Mouse (Mus musculus) adrenal gland, postnatal 36 days (tissue): ENCODE measurements at regions not wholly inside any gene's neighbourhood (a gene's known extent, or its start where the extent isn't known, plus 50 kb on each side); places are given as distances from the start of the nearest gene placed in this dataset.

Experiments used
- DNase-seq, 2 experiments: peaks; one replicate each; pipeline ENCODE4 v3.0.0; 2021; ENCODE audit warnings: mixed read lengths in 1 of 2

DNA sequence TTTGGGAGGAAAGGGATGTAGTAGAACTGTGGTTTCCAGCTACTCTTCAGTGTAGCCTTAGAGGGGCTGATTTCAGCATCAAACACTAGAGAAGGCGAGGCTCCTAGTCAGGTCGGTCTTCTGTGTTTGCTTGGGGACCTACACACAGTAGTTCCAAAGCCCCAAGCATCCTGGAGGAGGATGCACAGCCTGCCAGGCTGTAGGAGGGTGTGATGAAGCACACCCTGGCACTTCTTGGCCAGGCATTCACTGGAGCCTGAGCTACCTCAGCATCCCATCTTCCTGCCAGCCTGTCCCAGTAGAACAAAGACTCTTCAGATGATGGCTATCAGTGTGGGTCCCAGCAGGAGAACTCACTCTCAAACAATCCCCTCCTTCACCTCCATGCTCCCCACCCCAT, 233.4 kb upstream of the Tbx18 start:
- DNase-seq: no peak

DNA sequence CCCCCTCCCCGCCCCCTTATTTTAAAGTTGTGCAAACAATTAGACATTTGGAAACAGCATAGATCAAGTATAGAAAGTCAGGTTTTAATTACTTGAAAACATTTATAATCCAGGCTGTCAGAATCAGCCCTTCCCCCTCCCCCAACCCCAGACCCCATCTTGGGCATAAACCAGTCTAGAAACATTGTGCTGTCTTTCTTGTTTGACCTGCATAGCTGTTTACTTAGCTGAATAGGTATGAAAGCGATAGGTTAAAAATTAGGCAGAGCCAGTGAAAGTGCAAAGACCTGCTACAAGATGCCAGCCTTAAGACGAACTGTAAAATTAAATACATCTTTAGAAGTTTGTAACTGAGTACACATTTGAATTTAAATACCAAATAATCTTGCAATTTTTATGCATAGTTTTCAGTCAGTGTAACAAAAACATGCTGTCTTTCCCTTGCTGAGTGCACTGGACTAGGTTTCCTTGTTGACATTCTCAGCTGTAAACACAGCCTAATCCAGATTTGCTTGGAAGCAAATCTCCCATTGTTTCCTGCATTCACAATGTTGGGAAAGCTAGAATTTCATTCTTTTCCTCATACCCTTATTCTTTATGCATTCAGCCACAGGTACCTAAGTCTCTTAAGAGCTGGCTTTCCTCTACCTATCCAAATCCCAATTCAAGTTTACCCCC, 234.2 kb upstream of the Tbx18 start:
- DNase-seq: no peak

DNA sequence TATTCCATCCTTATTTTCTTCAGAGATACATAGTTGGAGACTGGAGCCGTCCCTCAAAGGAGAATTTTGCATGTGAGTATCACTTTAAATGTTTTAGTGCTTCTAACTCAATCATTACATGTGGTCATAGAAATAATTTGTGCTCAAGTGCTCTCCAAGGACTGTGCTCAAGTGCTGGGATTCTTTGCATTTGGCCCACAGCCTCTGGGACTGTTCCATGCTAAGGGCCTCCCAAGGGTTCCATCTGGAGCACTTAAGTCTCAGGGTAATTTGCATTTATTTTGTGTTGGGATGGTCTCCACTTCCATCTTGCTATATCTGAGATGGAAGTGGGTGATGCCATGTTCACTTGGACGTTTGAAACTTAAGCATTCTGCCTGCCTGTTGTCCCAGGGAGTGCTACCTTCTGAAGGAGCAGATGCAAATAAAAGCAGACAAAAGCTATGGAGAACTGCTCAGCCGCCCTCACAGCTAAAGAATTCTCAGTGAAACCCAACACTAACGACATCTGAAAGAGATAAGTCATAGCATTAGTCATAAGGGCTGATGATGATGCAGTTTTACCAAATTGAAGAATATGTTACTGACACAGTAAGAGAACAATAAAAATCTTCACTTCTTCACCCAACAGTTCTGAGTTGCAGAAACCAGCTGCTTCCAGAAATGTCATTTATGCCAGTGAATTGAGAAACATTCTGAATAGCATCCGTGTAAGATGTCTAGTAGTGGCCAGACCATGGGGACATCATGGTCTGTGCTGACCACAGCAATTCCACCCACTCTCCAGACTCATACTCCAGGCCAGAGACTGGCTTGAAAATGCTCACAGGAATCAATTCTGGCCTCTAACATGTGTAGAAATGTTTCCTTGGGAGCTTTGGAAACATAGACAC, 237.4 kb upstream of the Tbx18 start:
- no peak for DNase-seq

DNA sequence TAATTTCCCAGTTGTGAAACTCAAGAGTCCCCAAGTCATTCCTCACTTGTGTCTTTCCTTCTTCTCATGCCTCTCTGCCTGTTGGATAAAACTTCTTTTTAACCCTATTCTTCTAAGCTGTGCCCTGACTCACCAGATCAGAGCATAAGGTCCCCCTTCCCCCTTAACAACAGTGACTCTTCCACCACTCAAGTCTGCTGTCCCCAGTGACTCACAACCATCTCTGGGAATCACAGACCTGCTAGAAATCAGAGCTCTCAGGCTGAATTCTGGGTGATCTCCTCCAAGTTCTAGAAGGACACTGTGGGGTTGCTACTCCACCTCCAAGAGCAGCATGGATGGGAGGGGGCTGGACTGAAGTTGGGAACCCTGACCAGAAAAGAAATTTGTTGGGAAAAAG, 239.5 kb upstream of the Tbx18 start:
- DNase-seq: no peak

DNA sequence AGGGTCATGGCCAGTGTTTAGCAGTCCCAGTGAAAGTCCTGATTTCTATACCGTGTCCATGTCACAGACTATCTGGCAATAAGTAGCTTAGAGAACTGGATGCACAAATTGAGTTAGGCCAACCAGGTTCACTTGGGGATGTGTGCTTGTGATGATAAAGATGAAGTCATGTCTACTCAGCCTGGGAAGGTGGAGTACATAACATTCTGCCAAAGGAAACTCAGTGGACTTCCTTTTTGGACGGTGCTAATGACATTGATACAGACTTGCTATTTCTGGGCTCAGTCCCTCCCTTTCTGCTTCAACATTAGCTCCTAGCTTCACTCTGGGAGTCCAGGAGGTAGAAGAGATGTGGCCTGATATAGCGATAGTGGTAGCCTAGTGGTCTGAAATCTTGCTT, 240.7 kb upstream of the Tbx18 start:
- no peak for DNase-seq

DNA sequence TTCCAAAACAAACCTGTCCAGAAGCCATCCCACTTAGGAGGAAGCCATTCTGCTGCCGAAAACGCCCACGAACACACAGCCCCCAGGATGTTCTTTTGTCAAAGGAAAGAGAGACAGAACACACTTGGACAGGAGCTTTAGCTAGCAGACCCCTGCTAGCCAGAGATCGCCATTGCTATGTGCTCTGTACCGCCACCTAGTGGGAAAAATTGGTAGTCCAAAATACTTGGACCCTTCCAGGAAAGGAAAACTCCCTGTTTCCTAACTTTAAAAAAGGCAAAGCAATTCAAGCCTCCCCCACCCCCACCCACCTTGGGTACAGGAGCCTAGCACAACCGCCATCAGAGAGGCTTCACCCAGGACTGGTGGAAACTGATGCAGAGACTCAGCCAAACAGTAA, 242.5 kb upstream of the Tbx18 start:
- DNase-seq: peak in 1 of 2 experiments; percentile 20

DNA sequence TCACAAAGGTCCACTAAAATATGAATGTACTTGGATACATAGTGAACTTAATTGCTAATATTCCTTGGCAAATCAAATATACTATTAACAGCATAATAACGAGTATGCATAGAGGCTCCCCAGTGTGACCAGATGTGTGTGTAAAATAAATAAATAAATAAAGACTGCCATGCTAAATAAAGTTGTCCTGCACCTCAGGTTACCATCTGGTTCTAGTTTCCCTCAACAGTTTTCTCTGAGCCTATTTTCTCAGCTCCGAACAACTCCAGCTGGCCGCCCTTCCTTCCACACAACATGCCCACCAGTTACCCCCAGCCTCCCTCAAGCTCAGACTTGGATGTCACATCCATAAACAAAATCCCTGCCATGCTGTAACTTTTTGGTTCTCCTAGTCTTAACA, 253.8 kb upstream of the Tbx18 start:
- no peak for DNase-seq

DNA sequence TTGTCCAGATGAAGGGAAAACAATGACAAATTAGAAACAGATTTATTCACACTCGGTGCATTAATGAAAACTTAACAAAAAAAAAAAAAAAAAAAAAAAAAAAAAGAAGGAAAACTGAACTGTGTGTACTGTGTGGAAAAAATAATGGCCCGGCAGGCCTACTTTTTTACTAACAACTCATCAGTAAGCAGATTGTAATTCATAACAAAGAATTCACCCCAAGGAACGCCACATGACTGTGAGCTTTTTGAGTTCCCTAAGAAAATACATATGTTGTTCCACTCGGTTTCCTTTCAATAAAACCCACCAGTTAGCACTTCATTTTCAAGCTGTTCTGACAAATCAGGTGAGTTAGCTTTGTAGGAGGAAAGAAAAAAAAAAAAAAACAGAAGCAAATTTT, 254.4 kb upstream of the Tbx18 start:
- DNase-seq: no peak

DNA sequence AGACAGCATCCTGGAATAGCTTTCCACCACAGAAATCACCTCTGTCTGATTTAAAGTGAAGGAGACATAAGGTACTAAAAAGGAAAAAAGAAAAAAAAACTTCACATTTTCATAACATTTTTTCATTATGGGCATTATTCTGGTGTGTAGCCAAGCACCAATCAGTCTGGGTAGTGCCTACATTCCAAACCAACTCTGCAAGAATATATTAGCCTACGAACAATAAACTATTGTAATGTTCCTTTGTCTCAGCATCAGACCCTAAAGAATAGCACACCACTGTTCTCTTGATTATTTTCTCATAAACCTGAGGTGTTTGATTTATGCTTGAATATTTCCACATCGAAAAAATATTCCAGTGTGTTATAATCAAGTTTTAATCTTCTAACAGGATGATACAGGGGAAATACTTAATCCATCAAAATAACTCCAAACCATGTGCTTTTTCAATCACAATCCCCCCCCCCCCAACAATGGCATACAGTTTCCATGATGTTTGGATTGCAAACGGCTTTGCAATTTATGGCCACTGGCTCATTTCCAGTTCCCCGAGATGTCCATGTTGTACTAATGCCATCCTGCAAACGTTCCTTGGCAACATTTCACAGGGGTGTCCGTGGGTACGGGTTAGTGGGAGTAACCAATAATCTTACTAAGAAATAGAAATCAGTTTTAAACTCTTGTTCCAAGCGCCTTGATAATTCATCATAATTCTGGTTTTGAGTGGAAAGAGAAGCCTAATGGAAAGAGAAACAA, 275.1 kb upstream of the Tbx18 start:
- no peak for DNase-seq

DNA sequence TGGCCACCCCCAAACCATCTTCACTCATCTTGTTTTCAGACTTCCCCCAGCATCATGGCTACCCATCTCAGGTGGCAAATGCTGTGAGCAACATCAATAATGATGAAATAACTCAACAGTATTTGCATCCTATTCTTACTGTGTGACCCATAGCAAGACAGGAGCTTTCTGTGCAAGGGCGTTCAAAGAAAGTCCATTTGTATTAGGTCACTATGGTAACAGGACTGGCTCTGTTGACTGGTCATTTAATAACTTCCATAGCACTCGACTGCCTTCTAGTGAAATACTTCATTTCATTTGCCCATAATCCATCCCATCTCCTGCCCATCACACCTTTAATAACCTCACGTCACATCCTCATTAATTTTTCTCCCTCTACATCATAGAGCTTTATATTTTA, 292.7 kb upstream of the Tbx18 start:
- DNase-seq: no peak

DNA sequence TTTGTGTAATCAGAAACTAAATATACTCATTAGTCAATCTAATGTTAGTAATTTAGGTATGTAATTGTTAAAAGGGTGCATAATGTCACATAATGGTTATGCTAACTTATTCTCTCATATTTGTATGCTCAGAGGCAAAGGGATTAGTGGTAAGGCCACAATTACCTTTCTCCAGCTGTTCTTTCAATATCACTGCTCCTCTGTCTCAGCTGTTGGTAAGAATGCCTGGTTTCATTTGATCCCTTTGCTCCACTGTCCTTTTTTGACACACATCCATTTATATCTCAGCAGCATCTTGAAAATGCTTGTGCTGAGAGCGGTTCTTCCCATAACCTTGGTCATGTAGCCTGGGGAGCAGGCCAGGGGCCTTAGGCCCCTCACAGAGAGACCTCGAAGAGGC, 294.9 kb upstream of the Tbx18 start:
- DNase-seq: no peak

DNA sequence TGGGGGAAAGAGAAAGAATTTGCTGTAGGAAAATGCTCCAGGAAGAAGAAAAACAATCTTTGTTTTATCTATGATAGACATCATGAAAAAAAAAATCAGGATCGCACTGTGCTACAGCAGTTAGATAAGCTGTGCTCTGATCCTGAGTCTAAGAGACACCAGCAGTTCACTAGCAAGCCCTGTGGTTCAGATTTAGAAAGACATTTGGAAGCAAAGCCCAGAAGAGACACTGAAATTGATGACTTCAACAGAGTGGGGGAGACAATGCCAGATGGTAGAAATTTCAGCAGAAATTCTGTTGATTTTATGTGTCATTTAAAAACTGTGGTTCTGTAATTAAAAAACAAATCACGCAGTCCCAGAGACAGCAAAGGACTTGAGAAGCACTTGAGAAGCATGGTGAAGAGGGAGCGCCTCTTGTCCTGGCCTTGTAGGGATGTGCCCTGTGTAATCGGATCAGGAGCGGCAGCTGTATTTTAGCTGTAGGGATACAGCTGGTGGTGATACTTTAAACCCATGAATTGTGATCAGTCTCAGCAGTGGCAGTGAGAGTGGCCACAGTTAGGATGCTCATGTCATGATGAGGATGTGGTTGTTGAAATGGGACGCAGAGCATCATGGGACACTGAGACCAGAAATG, 296.4 kb upstream of the Nt5e start:
- DNase-seq: no peak

DNA sequence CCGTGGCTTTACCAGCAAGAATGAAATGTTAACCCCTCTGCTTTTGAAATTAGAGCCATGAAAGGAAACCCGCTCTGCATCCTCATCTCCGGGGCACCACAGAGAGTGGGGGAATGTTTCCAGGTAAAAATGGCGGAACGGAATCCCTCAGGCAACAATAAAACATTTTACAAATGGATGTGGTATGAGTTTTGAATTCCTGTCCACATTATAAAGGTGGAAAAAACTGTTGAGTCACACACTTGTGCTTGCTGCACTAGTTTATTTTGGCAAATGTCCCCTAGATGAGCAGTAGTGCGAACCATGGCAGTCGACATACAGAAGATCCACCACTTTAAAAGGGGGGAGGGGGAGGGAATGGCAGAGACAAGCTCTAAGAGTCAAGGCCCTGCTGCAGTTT, 289.4 kb upstream of the Nt5e start:
- no peak for DNase-seq

DNA sequence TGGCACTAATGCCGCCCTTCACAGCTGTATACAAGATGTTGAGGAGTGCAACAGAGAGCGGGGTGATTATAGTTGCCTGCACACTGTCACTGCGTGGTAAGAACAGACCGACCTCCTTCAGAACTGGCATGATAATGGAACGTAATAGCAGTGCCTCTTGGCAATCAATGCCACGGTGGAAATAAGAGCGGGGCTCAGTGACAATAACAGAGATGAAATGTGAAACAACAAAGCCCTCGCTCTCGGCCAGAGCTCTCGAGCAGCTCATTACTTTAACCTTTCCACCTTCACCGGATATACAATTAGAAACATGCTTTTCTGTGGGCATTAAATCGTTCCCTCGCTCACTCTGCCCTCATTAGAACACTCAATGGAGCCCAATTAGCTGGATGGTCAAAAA, 277.7 kb upstream of the Nt5e start:
- DNase-seq: no peak

DNA sequence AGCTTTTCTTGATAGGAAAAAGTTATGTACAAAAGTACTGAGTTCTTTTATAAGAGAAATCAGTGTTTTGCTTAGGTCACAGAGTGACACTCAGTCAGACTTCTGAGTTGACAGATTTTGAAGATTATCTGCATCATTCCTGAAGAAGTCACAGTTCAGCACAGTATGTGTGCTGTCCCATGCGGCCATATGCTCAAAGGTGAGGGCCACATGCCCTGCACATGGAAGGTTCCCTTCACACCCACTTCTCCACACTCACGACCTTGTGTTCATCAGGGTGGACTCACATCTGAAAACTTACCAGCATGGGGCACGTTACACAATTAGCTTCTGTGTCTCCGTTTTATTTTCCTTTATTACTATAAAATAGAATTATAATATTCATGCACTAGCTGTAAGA, 277.2 kb upstream of the Nt5e start:
- DNase-seq: no peak

DNA sequence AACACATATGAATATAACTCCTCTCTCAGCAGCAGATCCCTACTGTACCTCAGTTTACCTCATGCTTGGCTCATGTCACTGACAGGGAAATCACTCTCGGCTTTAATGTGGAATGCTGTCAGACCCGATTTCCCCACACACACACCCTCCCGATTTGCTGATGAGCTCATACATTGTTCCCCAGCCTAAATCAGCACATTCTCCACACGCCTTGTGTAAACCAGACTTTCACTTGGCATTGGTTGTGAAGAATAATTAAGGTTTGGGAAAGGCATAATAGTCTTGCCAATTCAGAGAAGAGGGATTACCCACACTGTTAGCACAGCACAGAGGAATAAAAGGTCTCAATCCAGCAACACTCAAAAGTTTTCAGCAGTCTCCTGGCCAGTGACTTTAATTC, 268.4 kb upstream of the Nt5e start:
- DNase-seq: no peak

DNA sequence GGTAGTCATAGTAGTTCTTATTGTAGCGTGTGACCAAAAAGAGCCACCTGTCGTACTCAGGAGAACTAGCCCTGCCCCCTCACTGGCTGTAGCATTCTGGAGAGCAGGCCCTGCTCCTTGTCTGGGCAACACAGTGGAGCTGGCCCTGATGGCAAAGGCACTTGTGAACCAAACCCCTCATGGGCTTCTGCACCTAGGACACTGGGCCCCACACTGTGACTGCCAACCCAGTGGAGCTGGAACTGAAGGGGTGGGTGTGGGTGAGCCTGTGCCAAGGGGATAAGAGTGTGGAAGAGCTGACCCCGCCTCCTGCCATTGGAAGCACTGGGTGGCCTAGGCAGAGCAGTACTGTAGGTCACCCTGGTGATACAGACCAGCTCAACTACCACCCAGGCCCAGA, 268.0 kb upstream of the Nt5e start:
- DNase-seq: no peak

DNA sequence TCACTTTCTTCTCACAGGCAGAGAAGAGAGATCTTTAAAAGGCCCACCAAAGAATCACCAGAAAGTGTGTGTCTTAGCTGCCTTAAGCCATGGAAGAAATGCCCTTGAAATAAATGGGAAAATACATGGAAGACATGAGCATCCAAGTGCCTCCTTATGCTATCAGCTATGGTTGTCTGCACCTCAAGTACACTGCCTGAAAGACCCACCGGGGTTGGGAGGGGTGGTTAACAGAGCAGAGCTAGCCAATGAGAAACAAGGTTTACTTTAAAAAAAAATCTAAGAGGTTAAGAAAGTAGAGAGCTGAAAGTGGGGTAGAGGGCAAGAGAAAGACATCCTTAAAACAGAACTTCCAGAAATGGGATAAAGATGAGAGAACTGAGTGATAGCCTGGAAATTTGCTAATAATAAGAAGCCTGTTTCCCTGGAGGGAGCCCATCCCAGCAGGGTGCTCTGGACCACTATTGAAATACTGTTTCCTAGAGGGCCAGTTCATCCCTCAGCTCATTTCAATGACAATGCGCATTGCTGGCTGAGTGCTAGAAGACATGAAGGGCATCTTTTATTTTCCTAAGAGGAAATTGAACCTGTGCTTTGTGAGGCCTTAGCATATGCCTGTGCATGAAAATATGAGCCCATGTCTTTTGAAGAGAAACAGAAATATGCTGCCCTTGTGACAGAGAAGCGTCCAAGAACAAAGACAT, 262.9 kb upstream of the Nt5e start:
- no peak for DNase-seq

DNA sequence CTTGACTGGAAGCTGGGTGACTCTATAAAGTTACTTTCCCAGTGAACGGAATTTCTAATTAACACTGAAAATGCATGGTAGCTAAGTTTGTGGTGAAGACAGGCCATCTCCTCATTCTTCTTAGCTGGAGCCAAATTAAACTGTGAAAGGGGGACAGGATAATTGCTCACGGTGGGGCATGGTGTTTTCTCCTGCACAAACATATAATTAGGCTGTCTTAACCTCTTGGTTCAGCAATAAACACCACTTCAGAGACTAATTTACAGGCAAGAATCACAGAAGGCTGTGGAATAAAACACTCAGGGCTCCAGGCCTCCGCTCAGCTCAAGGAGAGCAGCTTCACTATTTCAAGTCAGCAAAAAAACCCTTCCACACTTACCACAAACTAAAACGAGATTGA, 261.9 kb upstream of the Nt5e start:
- DNase-seq: no peak

DNA sequence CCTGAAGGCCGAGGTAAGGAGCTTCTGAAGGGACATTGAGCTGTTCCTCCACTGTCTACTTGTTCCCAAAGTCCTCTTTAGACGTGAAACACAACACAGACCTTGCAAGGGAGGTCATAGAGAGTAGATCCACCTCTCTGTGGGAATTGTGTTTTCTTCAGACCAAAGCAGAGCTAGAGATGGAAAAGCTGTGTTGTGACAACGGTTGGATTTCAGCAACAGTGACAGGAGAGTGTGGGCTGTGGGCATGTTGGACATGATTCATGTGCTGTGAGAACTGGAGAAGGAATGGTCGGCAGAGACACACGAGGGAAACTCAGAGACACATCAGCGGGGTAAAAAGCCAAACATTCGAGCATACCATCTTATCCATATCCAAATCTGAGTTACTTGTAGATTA, 261.2 kb upstream of the Nt5e start:
- DNase-seq: no peak

DNA sequence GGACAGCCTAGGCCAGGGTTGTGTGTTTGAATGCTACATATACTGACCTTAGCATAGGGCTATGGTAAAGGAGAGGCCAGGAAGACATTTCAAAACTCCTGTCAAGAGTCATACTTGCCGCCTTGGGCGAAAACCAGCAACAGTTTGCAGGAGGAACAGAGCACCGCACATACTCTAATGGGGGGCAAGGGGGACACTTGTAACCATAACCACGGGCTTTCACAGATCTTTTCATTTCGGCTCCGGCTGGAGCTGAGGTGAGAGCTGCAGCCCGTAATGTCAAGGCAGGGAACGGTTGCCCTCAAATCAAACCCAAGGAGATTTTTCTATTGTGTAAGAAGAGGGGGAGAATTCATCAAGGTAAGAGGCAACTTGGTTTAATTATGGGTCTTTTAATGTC, 258.7 kb upstream of the Nt5e start:
- no peak for DNase-seq

DNA sequence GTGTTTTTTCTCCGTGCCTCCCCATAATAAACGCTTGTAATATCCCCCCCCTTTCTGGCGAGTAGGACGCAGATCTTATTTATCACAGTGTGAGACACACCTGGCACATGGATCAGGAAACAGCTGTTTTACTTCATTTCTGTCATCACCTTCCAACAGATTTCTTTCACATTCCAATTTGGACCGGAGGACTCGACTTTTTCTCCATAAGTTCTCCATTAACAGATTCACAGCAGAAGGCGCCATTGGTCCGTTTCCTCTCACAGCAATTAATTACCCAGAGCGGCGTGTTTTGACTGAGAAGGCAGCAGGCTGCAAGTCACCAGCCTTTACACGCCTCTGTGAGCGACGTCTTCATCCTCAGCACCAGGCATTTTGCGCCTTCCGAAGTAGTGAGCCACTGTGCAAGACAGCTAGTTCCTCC, 258.1 kb upstream of the Nt5e start:
- no peak for DNase-seq
